Mouse (Mus musculus): ENCODE results near the gene Map7.

Map7 gene

GRCm38 (mm10) chr10:20153507-20153906 lies 5.2 kb downstream of the Map7 start:
- no peak for DNase-seq (ENCODE audit: low read depth)

GRCm38 (mm10) chr10:20155401-20155800 lies 7.1 kb downstream of the Map7 start:
- no peak for DNase-seq (ENCODE audit: low read depth)

- no peak for DNase-seq (ENCODE audit: low read depth)
Observed at GRCm38 (mm10) chr10:20157021-20157726, 8.9 kb downstream of the Map7 start.

- no peak for DNase-seq (ENCODE audit: low read depth)
Observed at GRCm38 (mm10) chr10:20158756-20159155, 10.5 kb downstream of the Map7 start.

- DNase-seq (ENCODE audit: low read depth), result no peak
Observed at GRCm38 (mm10) chr10:20159308-20159707, 11.0 kb downstream of the Map7 start.

GRCm38 (mm10) chr10:20160914-20161313 lies 12.6 kb downstream of the Map7 start:
- no peak for DNase-seq (ENCODE audit: low read depth)

- DNase-seq (ENCODE audit: low read depth), result no peak
Observed at GRCm38 (mm10) chr10:20164810-20165209, 16.5 kb downstream of the Map7 start.

- no peak for DNase-seq (ENCODE audit: low read depth)
Observed at GRCm38 (mm10) chr10:20166797-20167196, 18.5 kb downstream of the Map7 start.

GRCm38 (mm10) chr10:20167467-20167866 lies 19.2 kb downstream of the Map7 start:
- DNase-seq (ENCODE audit: low read depth), result no peak

- DNase-seq (ENCODE audit: low read depth), result no peak
Observed at GRCm38 (mm10) chr10:20169182-20169674, 21.0 kb downstream of the Map7 start.

GRCm38 (mm10) chr10:20169927-20170604 lies 21.8 kb downstream of the Map7 start:
- no peak for DNase-seq (ENCODE audit: low read depth)

- no peak for DNase-seq (ENCODE audit: low read depth)
Observed at GRCm38 (mm10) chr10:20170605-20171088, 22.4 kb downstream of the Map7 start.

- DNase-seq (ENCODE audit: low read depth), result no peak
Observed at GRCm38 (mm10) chr10:20171209-20171608, 22.9 kb downstream of the Map7 start.

GRCm38 (mm10) chr10:20171756-20172155 lies 23.5 kb downstream of the Map7 start:
- DNase-seq (ENCODE audit: low read depth), result no peak

GRCm38 (mm10) chr10:20173733-20174132 lies 25.5 kb downstream of the Map7 start:
- no peak for DNase-seq (ENCODE audit: low read depth)

- no peak for DNase-seq (ENCODE audit: low read depth)
Observed at GRCm38 (mm10) chr10:20176054-20176453, 27.8 kb downstream of the Map7 start.

GRCm38 (mm10) chr10:20178807-20179605 lies 30.7 kb downstream of the Map7 start:
- no peak for DNase-seq (ENCODE audit: low read depth)

GRCm38 (mm10) chr10:20181198-20181597 lies 32.9 kb downstream of the Map7 start:
- no peak for DNase-seq (ENCODE audit: low read depth)

GRCm38 (mm10) chr10:20181680-20182399 lies 33.6 kb downstream of the Map7 start:
- no peak for DNase-seq (ENCODE audit: low read depth)

GRCm38 (mm10) chr10:20184326-20184725 lies 36.1 kb downstream of the Map7 start:
- no peak for DNase-seq (ENCODE audit: low read depth)

- no peak for DNase-seq (ENCODE audit: low read depth)
Observed at GRCm38 (mm10) chr10:20185264-20185663, 37.0 kb downstream of the Map7 start.

- no peak for DNase-seq (ENCODE audit: low read depth)
Observed at GRCm38 (mm10) chr10:20185806-20186205, 37.5 kb downstream of the Map7 start.
